Mouse (Mus musculus) hindbrain, embryonic 14.5 days (tissue): ENCODE results near the gene Morc1. TPM values are rescaled to one million over a fixed set of nuclear protein-coding genes. Genes with fewer than 3 reads are reported as not detected.
A peak's percentile ranks its signal among the peaks of the same experiment; 100 is the strongest.

Source experiments
- ATAC-seq: fragments of 200-750 bp; cut with Nextera tagmentation; 2 replicates; pipeline ENCODE4 v1.8.0; 2017; ENCODE audit warnings: moderate number of reproducible peaks, mild to moderate bottlenecking, moderate TSS enrichment, moderate library complexity; ENCODE audit not compliant: low FRiP score
- DNase-seq: peaks from one replicate; pipeline ENCODE4 v3.0.0-alpha.2; 2015; ENCODE audit warnings: low spot score
- H3K27ac ChIP-seq: fragments of 300-500 bp; sonication (generic); 2 replicates; pipeline ENCODE4 v1.5.1; 2014; ENCODE audit warnings: mild to moderate bottlenecking, moderate library complexity
- H3K27me3 ChIP-seq: fragments of 300-500 bp; sonication (generic); 2 replicates; pipeline ENCODE4 v1.6.1; 2014; ENCODE audit warnings: mild to moderate bottlenecking, low read length, mixed read lengths; ENCODE audit not compliant: control insufficient read depth, insufficient read depth
- H3K36me3 ChIP-seq: fragments of 300-500 bp; sonication (generic); replicated peaks from 2 replicates; pipeline ENCODE4 v1.6.1; 2014; ENCODE audit not compliant: control insufficient read depth, insufficient read depth
- H3K4me1 ChIP-seq: fragments of 300-500 bp; sonication (generic); replicated peaks from 2 replicates; pipeline ENCODE4 v1.6.1; 2014; ENCODE audit warnings: antibody characterized with exemption, low read length, mixed read lengths; ENCODE audit not compliant: control insufficient read depth, insufficient read depth
- H3K4me2 ChIP-seq: fragments of 300-500 bp; sonication (generic); replicated peaks from 2 replicates; pipeline ENCODE4 v1.6.1; 2014; ENCODE audit warnings: mild to moderate bottlenecking, moderate library complexity
- H3K4me3 ChIP-seq: fragments of 300-500 bp; sonication (generic); replicated peaks from 2 replicates; pipeline ENCODE4 v1.5.1; 2014; ENCODE audit warnings: mild to moderate bottlenecking, low read length
- H3K9ac ChIP-seq: fragments of 300-500 bp; sonication (generic); 2 replicates; pipeline ENCODE4 v1.6.1; 2014
- H3K9me3 ChIP-seq: fragments of 300-500 bp; sonication (generic); 2 replicates; pipeline ENCODE4 v1.6.1; 2016; ENCODE audit warnings: low read length; ENCODE audit not compliant: control insufficient read depth
- WGBS: fragments of 180-500 bp; shearing (Covaris S2); extraction: QIAGEN DNeasy Blood & Tissue Kit; methylation state at CpG from one replicate; pipeline ENCODE4 v1.1.7; 2014; 5-methylcytosine and 5-hydroxymethylcytosine counted together
- polyA plus RNA-seq: library from polyadenylated mRNA; unstranded; fragments of >200 nt; fragmentation: Nextera tagmentation; extraction: Ambion mirVana; gene quantifications from 2 replicates; pipeline ENCODE4 v1.2.1, GENCODE M21; 2014

Gene Morc1
- polyA plus RNA-seq, 1 experiment from 2014 or later, result 0.15 TPM

- H3K4me1 ChIP-seq, result peaks cover 7% of the 10 kb centered on the region; the same call in 1 of the 2 replicates
- ATAC-seq, result no peak
- H3K9me3 ChIP-seq, result no peaks in the 10 kb centered on the region
- no peak for DNase-seq
- no peaks in the 10 kb centered on the region for H3K36me3 ChIP-seq
- 27% methylated on average over 8 of the region's 8 CpGs for WGBS
- no peak overlapping the region for H3K27ac ChIP-seq
- no peak overlapping the region for H3K9ac ChIP-seq
- no peak overlapping the region for H3K4me3 ChIP-seq
- no peak overlapping the region for H3K4me2 ChIP-seq
- H3K27me3 ChIP-seq, result no peaks in the 10 kb centered on the region
These were observed 199.4 kb downstream of the Morc1 start for GRCm38 (mm10) chr16:48630466-48630865.

- Histone ChIP-seq H3K27ac (no peak overlapping the region), H3K27me3 (no peaks in the 10 kb centered on the region), H3K4me2 (no peak overlapping the region), H3K9me3 (no peaks in the 10 kb centered on the region), H3K4me1 (peaks cover 7% of the 10 kb centered on the region; the same call in 1 of the 2 replicates), H3K36me3 (no peaks in the 10 kb centered on the region), H3K4me3 (no peak overlapping the region), H3K9ac (no peak overlapping the region)
- ATAC-seq (no peak), DNase-seq (no peak)
- WGBS, result 92% methylated on average over 6 of the region's 6 CpGs
These were observed 201.3 kb downstream of the Morc1 start for GRCm38 (mm10) chr16:48632351-48632750.

GRCm38 (mm10) chr16:48646246-48646645 lies 215.2 kb downstream of the Morc1 start:
- H3K4me3 ChIP-seq, result no peak overlapping the region
- no peaks in the 10 kb centered on the region for H3K27me3 ChIP-seq
- H3K9me3 ChIP-seq, result no peaks in the 10 kb centered on the region
- H3K27ac ChIP-seq, result no peak overlapping the region
- H3K9ac ChIP-seq, result no peak overlapping the region
- ATAC-seq (no peak), DNase-seq (no peak)
- 60% methylated on average over 2 of the region's 2 CpGs for WGBS
- H3K4me2 ChIP-seq, result no peak overlapping the region
- no peaks in the 10 kb centered on the region for H3K4me1 ChIP-seq
- no peaks in the 10 kb centered on the region for H3K36me3 ChIP-seq

DNA sequence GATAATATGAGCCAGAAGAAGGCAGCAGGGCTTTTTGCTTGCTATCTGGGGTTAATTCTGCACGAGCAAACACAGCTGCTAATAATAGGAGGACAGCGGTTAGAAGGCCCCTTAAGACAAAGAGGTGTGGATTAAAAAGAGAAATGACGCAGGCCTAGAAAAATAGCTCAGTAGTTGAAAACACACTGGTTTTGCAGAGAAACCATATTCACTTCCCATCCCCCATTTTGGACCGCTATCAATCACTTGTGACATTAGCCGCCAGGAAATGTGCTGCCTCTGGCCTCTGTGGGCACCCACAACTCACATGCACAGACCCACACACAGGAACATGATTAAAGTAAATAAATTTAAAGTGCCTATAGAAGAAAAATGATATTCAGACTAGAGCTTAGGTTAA lies 240.7 kb downstream of the Morc1 start:
- 59% methylated on average over 5 of the region's 5 CpGs for WGBS
- Histone ChIP-seq H3K4me2 (no peak overlapping the region), H3K36me3 (no peaks in the 10 kb centered on the region), H3K27me3 (no peaks in the 10 kb centered on the region), H3K9me3 (no peaks in the 10 kb centered on the region), H3K4me1 (0 out of 2 replicates have a peak, but pooled peaks cover 6% of the 10 kb centered on the region), H3K9ac (no peak overlapping the region), H3K4me3 (no peak overlapping the region), H3K27ac (no peak overlapping the region)
- DNase-seq (no peak), ATAC-seq (no peak)

DNA sequence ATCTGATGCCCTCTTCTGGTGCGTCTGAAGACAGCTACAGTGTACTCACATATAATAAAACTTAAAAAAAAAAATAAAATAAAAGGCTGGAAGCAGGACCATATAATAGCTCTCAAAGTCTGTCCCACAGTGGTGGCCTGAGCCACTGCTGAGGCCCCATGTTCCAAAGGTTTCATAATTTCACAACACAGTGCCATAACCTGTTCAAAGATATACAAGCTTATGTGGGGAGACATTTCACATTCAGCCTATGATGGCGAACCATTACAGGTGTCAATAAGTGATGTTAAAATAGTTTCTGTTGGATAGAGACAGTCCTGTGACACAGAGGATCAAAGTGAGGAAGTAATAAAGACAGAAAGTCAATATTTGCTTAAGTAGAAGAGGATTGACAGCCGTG lies 241.6 kb downstream of the Morc1 start:
- ATAC-seq (no peak), DNase-seq (no peak)
- Histone ChIP-seq H3K4me2 (no peak overlapping the region), H3K27ac (no peak overlapping the region), H3K4me1 (0 out of 2 replicates have a peak, but pooled peaks cover 6% of the 10 kb centered on the region), H3K36me3 (no peaks in the 10 kb centered on the region), H3K9me3 (no peaks in the 10 kb centered on the region), H3K27me3 (no peaks in the 10 kb centered on the region), H3K9ac (no peak overlapping the region), H3K4me3 (no peak overlapping the region)
- 84% methylated on average over 3 of the region's 3 CpGs for WGBS

- Histone ChIP-seq H3K4me1 (0 out of 2 replicates have a peak, but pooled peaks cover 6% of the 10 kb centered on the region), H3K27me3 (no peaks in the 10 kb centered on the region), H3K9me3 (no peaks in the 10 kb centered on the region), H3K4me3 (no peak overlapping the region), H3K9ac (no peak overlapping the region), H3K4me2 (no peak overlapping the region), H3K36me3 (no peaks in the 10 kb centered on the region), H3K27ac (no peak overlapping the region)
- DNase-seq (peak; percentile 87), ATAC-seq (peak; percentile 83; the same call in 1 of the 2 replicates)
- 16% methylated on average over 10 of the region's 10 CpGs for WGBS
These were observed 244.6 kb downstream of the Morc1 start for GRCm38 (mm10) chr16:48675607-48676006.

GRCm38 (mm10) chr16:48676205-48676604 lies 245.2 kb downstream of the Morc1 start:
- Histone ChIP-seq H3K4me1 (0 out of 2 replicates have a peak, but pooled peaks cover 6% of the 10 kb centered on the region), H3K27ac (no peak overlapping the region), H3K9me3 (no peaks in the 10 kb centered on the region), H3K27me3 (no peaks in the 10 kb centered on the region), H3K36me3 (no peaks in the 10 kb centered on the region), H3K4me3 (no peak overlapping the region), H3K9ac (no peak overlapping the region), H3K4me2 (no peak overlapping the region)
- ATAC-seq (no peak), DNase-seq (no peak)
- 85% methylated on average over 2 of the region's 2 CpGs for WGBS

DNA sequence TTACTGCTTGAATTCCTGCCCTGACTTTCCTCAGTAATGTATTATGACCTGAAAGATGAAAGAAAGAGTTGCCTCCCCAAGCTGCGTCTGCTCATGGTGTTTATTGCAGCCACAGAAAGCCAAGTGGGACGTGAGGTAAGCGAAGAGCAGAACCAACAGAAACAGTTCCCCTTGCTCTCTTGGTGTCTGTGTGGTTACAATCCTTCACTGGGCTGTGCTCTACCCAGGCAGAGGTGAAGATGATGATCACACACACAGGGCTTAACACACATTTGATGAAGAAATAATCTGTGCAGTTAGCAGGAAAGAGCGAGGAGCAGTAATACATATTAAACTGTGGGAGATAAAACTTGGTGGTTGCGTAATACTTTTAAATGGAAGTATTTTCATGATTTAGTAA lies 246.3 kb downstream of the Morc1 start:
- Histone ChIP-seq H3K4me1 (0 out of 2 replicates have a peak, but pooled peaks cover 6% of the 10 kb centered on the region), H3K4me3 (no peak overlapping the region), H3K9me3 (no peaks in the 10 kb centered on the region), H3K27ac (no peak overlapping the region), H3K4me2 (no peak overlapping the region), H3K27me3 (no peaks in the 10 kb centered on the region), H3K9ac (no peak overlapping the region), H3K36me3 (no peaks in the 10 kb centered on the region)
- ATAC-seq, result no peak
- DNase-seq, result no peak
- WGBS, result 88% methylated on average over 5 of the region's 5 CpGs

DNA sequence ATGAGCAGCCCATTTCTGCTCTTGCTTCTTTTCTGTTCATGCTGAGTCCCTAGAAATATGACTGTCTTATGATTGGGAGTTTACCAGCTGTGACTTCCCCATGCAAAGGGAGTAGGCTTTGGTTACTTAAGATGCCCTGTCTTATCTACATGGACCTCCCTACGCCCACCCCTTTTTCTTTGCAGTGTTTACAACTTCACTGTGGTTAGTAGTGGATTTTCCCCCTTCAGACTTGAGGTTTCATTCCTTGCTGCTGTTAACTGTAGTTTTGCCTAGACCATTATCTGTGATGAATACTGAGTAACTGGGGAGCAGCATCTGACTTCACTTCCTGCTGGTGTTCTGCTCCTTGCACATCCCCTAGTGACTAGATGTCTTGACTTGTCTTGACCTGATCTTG lies 247.0 kb downstream of the Morc1 start:
- H3K4me3 ChIP-seq, result no peak overlapping the region
- H3K4me1 ChIP-seq, result 0 out of 2 replicates have a peak, but pooled peaks cover 6% of the 10 kb centered on the region
- no peaks in the 10 kb centered on the region for H3K27me3 ChIP-seq
- H3K9me3 ChIP-seq, result no peaks in the 10 kb centered on the region
- H3K27ac ChIP-seq, result no peak overlapping the region
- no peaks in the 10 kb centered on the region for H3K36me3 ChIP-seq
- ATAC-seq (no peak), DNase-seq (no peak)
- no peak overlapping the region for H3K9ac ChIP-seq
- no peak overlapping the region for H3K4me2 ChIP-seq
- WGBS, result 96% methylated on average over 1 of the region's 1 CpGs
